Mouse (Mus musculus) adrenal gland, adult 2 months (tissue): ENCODE measurements around the gene Dusp15. TPM values are rescaled to one million over a fixed set of nuclear protein-coding genes. Genes with fewer than 3 reads are reported as not detected.

Source experiments
- DNase-seq: peaks from one replicate; pipeline ENCODE4 v3.0.0; 2021
- long read RNA-seq: library from polyadenylated mRNA; stranded (forward); transcript quantifications from one replicate; pipeline ENCODE4 v2.0.0, GENCODE M21; 2021
- polyA plus RNA-seq: library from polyadenylated mRNA; depleted of rRNA; stranded (reverse); fragments of >200 nt; gene quantifications from 2 replicates; pipeline ENCODE4 v1.2.3, GENCODE M21; 2012; rRNA removed
- total RNA-seq, 2 experiments: library from RNA; stranded (reverse); gene quantifications; 2 replicates each; pipeline ENCODE4 v1.2.3; 2021

Dusp15 gene
- 1 to 10 TPM; 2.7 to 2.9 TPM for total RNA-seq
- polyA plus RNA-seq, result 0.82 and 1.8 TPM in 2 replicates
- long read RNA-seq, partial matches to known transcripts, result 0 of 3 reads
- long read RNA-seq, other reads (novel, unspliced or antisense), result 3 of 3 reads

- peak; percentile 56 for DNase-seq
Observed at GRCm38 (mm10) chr2:152951065-152951849, at the start of gene Dusp15. TSS of gene Dusp15 (minus strand) at chr2:152951698.

DNA sequence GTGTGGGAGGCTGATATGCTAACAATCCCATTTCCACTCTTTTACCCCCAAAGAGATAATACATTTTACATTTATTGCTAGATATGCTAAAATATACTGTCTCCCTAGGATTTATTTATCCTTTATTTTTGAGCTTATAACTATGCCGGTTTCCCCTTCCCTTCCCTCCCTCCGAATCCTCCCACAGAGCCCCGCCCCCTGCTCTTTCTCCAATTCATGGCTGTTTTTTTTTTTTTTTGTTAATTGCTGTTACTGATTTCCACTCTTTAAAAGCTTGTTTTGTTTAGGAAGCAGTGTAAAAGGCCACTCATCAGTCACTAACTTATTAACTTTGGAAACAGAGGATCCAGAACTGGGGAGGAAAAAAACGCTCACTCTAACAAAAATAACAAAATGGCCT is 45.5 kb upstream of the Dusp15 start:
- no peak for DNase-seq

GRCm38 (mm10) chr2:152991529-152991928 is 40.0 kb upstream of the Dusp15 start:
- DNase-seq, result no peak

DNA sequence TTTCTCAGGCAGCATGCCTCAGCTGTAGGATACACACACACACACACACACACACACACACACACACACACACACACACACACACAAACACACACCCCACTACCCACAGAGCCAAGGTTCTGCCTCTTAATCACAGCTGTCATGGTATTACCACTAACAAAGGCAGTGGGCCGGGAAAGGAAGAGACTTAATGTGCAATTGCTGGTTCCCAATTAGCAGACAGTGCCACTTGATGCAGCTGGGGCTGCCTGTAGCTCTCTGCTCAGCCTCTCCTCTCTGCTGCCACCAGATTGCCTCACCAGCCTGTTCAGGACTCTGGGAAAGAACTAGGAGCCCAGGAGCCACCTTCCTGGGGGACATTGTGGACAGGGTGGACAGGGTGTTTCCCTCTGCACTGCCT is 34.1 kb upstream of the Dusp15 start:
- DNase-seq, result no peak

DNA sequence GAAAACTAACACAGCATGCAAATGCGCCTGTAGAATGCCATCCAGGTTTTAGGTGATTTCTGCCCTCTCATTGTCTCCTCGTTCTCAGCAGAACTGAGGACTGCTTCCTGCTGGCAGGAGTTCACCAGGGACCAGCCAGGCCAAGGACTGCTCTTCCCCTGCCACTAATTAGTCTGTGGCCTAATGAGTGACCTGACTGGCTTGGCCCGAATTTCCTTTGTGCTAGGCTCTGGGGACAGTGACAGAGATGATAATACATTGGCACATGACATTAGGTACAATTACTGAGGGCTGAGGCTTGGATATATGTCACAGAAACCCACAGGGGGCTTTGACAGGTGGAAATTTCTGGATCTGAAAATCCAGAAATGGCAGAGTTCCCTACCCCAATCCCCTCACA is 25.5 kb upstream of the Dusp15 start:
- DNase-seq, result no peak

GRCm38 (mm10) chr2:152965555-152965954 is 14.1 kb upstream of the Dusp15 start:
- DNase-seq, result no peak

- peak; percentile 88 for DNase-seq
Observed at GRCm38 (mm10) chr2:152962091-152962793, 10.7 kb upstream of the Dusp15 start, which contains the start of gene Ttll9. TSS of gene Ttll9 (plus strand) at chr2:152962485.

DNA sequence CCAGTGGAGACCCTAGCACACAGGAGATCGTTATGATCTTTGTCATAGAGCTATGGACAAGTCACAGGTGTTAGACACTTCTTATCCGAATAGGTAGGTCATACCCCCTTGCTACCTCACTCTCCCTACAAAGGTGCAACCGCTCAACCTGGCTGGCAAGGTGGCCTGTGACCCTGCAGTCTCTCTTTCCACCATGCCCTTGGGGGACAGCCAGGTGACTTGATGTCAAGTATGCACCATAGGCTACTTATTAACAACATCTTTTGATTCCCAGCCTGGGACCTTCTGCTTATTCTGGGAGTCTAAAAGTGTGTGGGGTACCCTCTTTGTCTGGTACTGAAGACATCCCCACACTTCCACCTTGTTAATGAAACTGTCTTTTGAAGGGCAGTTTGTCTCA is 6.6 kb upstream of the Dusp15 start:
- DNase-seq, result no peak

DNA sequence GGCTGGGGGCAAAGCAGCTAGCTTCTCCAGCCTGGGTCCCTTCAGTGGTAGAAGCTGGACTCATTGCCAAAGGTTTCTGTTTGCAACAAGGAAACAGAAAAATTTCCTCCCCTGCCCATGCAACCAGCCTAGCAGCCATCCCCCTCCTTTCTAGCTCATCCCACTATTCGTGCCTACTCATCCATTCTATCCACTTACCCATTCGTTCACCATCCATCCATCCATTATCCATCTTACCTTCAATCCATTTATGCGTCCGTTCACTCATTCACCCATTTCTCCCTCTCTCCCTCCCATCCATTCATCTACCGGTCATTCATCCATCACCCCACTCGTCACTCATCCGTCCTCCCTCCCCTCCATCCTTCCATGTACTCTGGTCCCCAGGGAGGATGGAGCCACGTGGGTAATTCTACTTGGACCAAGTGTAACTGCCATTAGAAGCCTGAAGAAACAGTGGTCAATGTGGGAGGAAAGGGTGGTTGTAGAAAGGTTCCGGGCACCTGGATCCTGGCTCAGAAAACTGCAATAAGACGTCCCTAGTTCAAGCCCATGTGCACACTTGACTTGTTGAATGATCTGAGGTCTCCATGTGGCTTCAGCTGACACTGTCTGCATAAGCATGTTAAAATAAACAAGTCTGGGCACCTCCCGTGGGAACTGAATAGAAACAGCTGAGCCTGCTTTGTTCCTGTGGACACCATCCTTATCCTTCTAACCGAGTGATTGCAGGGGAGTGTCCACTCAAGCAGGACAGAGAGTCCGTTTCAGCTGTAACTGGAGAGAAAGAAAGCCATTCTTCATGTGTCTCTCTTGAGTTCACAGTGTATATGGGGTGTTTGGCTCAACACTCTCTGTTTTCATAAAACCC is 587 bp upstream of the Dusp15 start:
- DNase-seq, result no peak

- DNase-seq, result no peak
Observed at GRCm38 (mm10) chr2:152950358-152951064, 987 bp downstream of the Dusp15 start.

DNA sequence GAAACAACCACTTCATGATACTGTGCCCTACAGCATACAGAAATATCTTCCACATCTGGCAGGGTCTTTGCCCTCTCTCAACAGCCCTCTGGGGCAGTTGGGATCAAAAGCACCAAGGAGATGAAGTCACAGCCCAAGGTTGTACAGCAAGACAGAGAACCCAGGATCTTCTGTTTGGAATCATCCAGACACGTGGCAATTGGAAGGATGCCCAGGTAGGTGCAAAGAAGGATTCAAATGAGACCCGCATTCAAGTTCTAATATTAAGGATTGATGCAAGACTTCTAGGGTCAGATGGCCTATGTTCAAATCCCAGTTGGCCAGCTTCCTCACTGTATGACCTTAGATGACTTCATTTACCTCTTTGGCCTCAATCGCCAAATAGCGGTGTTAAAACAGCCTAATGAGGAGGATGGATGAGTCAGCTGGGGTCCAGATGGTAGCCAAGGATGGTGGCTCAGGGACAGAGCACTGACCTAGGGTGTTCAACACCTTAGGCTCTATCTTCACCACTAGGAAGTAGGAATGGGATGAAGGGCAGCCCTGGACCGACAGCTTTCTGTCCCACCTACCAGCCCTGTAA is 3.0 kb downstream of the Dusp15 start:
- DNase-seq, result no peak

DNA sequence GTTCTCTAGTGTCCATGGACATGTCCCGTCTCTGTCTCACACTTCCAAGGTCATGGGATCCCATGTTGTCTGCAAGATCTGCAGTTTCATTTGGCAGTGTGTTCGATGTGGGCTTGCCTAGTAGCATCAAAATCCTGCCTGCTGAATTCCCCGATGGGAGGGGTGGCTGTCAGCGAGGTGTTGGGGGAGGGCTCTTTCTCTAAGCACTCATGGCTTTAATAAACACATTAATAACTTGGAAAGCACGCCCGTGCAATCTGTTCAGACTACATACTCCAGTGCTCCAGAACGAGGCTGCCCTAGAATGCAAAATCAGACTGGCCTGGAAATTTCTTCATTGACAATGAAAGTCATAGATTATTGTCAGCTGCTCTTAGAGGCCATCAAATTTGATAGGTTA is 4.4 kb downstream of the Dusp15 start:
- DNase-seq, result no peak

GRCm38 (mm10) chr2:152944013-152944412 is 7.5 kb downstream of the Dusp15 start:
- no peak for DNase-seq

DNA sequence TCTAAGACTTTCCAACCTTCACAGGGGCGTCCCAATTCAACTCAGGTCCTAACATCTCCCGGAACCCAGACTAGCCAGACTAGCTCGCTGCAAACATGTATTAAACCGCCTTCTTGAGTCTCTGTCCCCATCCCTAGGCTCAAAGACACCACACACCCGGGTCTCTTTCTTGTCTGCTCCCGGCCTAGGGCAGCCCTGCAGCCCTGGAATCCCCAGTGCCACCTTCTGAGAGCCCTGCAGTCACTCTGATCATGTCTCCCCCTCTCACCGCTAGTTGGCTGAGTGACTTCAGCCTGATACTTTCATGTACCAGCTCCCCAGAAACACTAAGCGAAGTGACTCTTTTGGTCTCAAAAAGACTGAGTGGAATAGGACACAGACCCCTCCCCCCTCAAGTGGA is 7.9 kb downstream of the Dusp15 start:
- DNase-seq, result no peak

DNA sequence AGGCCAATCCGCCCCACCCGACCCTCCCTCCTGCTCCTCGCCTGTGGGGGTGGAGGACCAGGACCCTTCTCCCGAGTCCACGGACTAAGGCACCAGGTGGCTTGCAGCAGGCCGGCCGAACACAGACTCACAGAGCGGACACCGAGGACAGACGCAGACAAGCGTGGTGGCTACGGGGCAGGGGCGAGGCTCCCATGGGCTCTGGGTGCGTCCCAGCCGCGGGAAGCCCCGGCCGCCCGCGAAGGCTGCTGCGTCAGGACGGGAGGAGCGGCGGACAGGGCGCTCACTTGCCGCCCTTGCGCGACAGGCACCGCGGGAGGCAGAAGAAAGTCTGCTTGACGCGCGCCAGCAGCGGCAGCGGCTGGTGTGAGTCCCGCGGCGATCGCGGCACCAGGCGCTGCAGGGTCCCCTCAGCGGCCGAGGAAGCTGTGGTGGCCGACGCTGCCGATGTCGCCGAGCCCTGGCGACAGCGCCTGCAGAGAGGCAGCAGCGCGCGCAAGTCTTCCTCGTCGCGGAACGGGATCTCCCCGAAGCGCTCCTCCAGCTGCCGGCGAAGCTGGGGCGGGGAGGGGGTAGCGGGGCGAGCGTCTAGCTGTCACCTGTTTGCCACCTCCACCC is 8.5 kb downstream of the Dusp15 start:
- peak; percentile 50 for DNase-seq

DNA sequence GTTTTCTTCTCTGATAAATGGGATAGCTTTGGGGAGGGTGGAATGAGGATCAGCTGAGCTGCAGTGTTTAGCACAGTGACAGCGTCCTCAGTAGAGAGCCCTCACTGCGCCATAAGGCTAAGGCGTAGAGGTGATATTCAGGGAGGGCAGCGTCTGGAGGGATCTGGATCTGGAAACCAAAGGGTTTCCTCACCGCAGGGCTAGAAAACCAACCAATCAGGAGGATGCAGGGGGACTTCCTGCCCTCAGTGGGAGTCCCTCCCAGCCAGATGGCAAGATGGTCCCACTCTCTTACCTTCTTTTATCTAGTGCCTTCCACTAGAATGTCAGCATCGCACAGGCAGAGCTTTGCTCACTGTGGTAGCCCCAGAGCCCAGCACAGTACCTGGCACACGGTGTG is 9.7 kb downstream of the Dusp15 start:
- DNase-seq, result no peak

DNA sequence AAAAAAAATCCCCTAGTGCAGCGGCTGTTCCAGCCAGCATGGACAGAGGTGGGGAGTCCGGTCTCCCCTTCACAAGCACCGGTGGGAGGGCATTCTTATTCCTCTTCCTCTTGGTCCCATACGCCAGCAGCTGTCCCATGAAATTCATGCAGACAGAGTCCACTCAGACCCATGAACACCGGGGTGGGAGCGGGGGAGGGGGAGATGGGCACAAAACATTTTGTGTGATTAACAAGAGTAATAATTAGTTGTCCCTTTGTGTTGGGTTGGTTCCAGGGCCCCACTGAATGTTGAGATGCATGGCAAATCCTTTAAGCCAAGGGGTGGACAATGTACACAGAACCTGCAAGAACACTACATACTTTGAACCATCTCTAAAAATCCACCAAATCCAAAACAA is 10.4 kb downstream of the Dusp15 start:
- no peak for DNase-seq

- peak; percentile 48 for DNase-seq
Observed at GRCm38 (mm10) chr2:152939846-152940245, 11.7 kb downstream of the Dusp15 start.

- peak; percentile 75 for DNase-seq
Observed at GRCm38 (mm10) chr2:152933614-152934013, 17.9 kb downstream of the Dusp15 start.

DNA sequence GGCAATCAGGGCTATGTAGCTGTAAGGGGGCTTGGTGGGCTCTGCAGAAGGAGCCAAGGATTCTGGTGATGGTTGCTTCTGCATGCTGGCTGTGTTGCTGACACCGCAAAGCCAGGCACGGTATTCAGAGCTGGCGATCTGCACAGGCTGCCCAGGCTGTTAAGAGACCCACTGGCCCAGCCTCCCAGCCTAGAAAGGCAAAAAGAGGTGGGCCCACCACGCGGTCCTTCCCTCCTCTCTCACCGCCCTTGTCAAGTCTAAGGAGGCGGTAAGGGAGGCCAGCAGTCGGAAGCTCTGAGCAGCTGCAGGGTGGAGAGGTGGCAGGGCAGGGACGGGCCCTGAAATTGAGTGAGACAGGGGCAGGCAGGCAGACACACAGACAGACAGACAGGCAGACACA is 18.4 kb downstream of the Dusp15 start, which contains the start of gene Foxs1:
Gene Foxs1 (minus strand): TSS at position 161 of the 400 bp plus-strand sequence.
- DNase-seq, result peak; percentile 35
